ENCODE assay signal across 10 mouse cellular contexts in genomic region chr10:81036251-81036650, GRCm38 (mm10). TPM values are rescaled to one million over a fixed set of nuclear protein-coding genes. Genes with fewer than 3 reads are reported as not detected.
DNase-seq lines count a peak whose midpoint lies in the region; ATAC-seq and TF ChIP-seq lines count a peak whose summit lies in the region.
"Had no signal": no experiment of that assay in that cellular context is flagged by ENCODE, and none has a peak within 500 bp of the region (broad histone marks: within the 10 kb centered on the region; RNA-seq: fewer than 3 reads in every experiment).

No protein-coding gene starts in this region.

- H3K4me3 ChIP-seq in cortical plate, adult 2 months (ENCODE audit: insufficient read depth, low read length): no peak overlapping the region; the same call in 1 of the 2 replicates

- no peak for ATAC-seq in erythroblast, adult 5-6 weeks (replicated peaks; ENCODE audit: low FRiP score, poor library complexity, severe bottlenecking)

- TF ChIP-seq CTCF in cortical plate, adult 2 months (IDR thresholded peaks at IDR 0.05; ENCODE audit: extremely low read depth, insufficient read depth, low read length): 0 out of 2 replicates have a peak, but pooled peaks have one; percentile 8

- peaks cover 4% of the 10 kb centered on the region; the same call in 1 of the 2 replicates for H3K4me1 ChIP-seq in cortical plate, adult 2 months (ENCODE audit: control insufficient read depth, insufficient read depth, low read length)

- TF ChIP-seq POLR2A in cortical plate, adult 2 months (IDR thresholded peaks at IDR 0.05; ENCODE audit: extremely low read depth, insufficient read depth, low read length): no peak

- no peak overlapping the region for H3K27ac ChIP-seq in cortical plate, adult 2 months (ENCODE audit: insufficient read depth, low read length)
- H3K27ac ChIP-seq: heart, embryonic 13.5 days had no signal

- DNase-seq in kidney, adult 18-20 months: peak; percentile 17
- DNase-seq in kidney, adult 11 months: no peak
- DNase-seq in 3T3-L1 (ENCODE audit: low read depth, low spot score): peak; percentile 73
- peak; percentile 70 for DNase-seq in 416B (ENCODE audit: low read depth)
- DNase-seq in layer of hippocampus, postnatal 14 days (ENCODE audit: low spot score in 2 of 2): no peak
- DNase-seq: layer of hippocampus, postnatal 36 days; thymus, postnatal 36 days had no signal

RNA-seq across cellular contexts. Expression of gene Slc39a3, which starts 1.0 kb away (rescaled TPM):
- polyA plus RNA-seq in cortical plate, adult 2 months (2012; rRNA removed): 72.8 and 73.0 TPM in 2 replicates
- total RNA-seq in erythroblast, adult 5-6 weeks (2015; ENCODE audit: low replicate concordance): 2.1 and 2.5 TPM in 2 replicates
- total RNA-seq in erythroblast, adult 5-6 weeks (2017; ENCODE audit: low replicate concordance): 2.7 and 3.8 TPM in 2 replicates
- 10 to 100 TPM; 63.9 to 70.2 TPM for total RNA-seq in layer of hippocampus, postnatal 14 days (2021)

RNA-seq across cellular contexts. Expression of gene Diras1, which starts 10.8 kb away (rescaled TPM):
- 83.8 and 85.3 TPM in 2 replicates for polyA plus RNA-seq in cortical plate, adult 2 months (2012; rRNA removed)
- not detected in 2 replicates for total RNA-seq in erythroblast, adult 5-6 weeks (2015; ENCODE audit: low replicate concordance)
- total RNA-seq in erythroblast, adult 5-6 weeks (2017; ENCODE audit: low replicate concordance): not detected in 2 replicates
- 100 to 1,000 TPM; 100 to 105 TPM for total RNA-seq in layer of hippocampus, postnatal 14 days (2021)

RNA-seq across cellular contexts. Expression of gene Gng7, which starts 21.5 kb away (rescaled TPM):
- 77.9 and 152 TPM in 2 replicates for polyA plus RNA-seq in cortical plate, adult 2 months (2012; rRNA removed)
- not detected in 2 replicates for total RNA-seq in erythroblast, adult 5-6 weeks (2015; ENCODE audit: low replicate concordance)
- not detected in 2 replicates for total RNA-seq in erythroblast, adult 5-6 weeks (2017; ENCODE audit: low replicate concordance)
- 100 to 1,000 TPM; 170 to 173 TPM for total RNA-seq in layer of hippocampus, postnatal 14 days (2021)

RNA-seq across cellular contexts. Expression of gene Sgta, which starts 23.7 kb away (rescaled TPM):
- 222 and 228 TPM in 2 replicates for polyA plus RNA-seq in cortical plate, adult 2 months (2012; rRNA removed)
- 6.7 and 20.3 TPM in 2 replicates for total RNA-seq in erythroblast, adult 5-6 weeks (2015; ENCODE audit: low replicate concordance)
- total RNA-seq in erythroblast, adult 5-6 weeks (2017; ENCODE audit: low replicate concordance): 14.8 and 18.1 TPM in 2 replicates
- 100 to 1,000 TPM; 169 to 174 TPM for total RNA-seq in layer of hippocampus, postnatal 14 days (2021)

RNA-seq across cellular contexts. Expression of gene Thop1, which starts 33.6 kb away (rescaled TPM):
- 66.2 and 68.5 TPM in 2 replicates for polyA plus RNA-seq in cortical plate, adult 2 months (2012; rRNA removed)
- total RNA-seq in erythroblast, adult 5-6 weeks (2015; ENCODE audit: low replicate concordance): 1.9 TPM in 1 of 2 replicates, not detected in the other
- 3.1 and 4.1 TPM in 2 replicates for total RNA-seq in erythroblast, adult 5-6 weeks (2017; ENCODE audit: low replicate concordance)
- total RNA-seq in layer of hippocampus, postnatal 14 days (2021): 10 to 100 TPM; 52.6 TPM

Comparison
In these comparisons a context has a peak if more than half of its experiments do, and no peak if none do; other contexts are left out.
1. DNase-seq: peak in kidney, adult 18-20 months (single experiment), 3T3-L1 (single experiment) and 416B (single experiment); none in kidney, adult 11 months (single experiment) and layer of hippocampus, postnatal 14 days (0 of 2).
2. RNA of gene Slc39a3, which starts 1.0 kb away (total RNA-seq): 63.9 to 70.2 TPM in layer of hippocampus, postnatal 14 days; 2.1 to 3.8 TPM in erythroblast, adult 5-6 weeks; every median in the first group is over 10 times any median in the second.
3. RNA of gene Diras1, which starts 10.8 kb away (total RNA-seq): 100 to 105 TPM in layer of hippocampus, postnatal 14 days; not detected in erythroblast, adult 5-6 weeks; every median in the first group is over 100 times any median in the second.
4. RNA of gene Gng7, which starts 21.5 kb away (total RNA-seq): 170 to 173 TPM in layer of hippocampus, postnatal 14 days; not detected in erythroblast, adult 5-6 weeks; every median in the first group is over 100 times any median in the second.